Mouse (Mus musculus) CH12.LX (cell line): ENCODE results near the gene Zc3h10. TPM values are rescaled to one million over a fixed set of nuclear protein-coding genes. Genes with fewer than 3 reads are reported as not detected.

Source experiments
- DNase-seq: peaks from one replicate; pipeline ENCODE4 v3.0.0-alpha.2; 2013; ENCODE audit errors: extremely low read depth
- H3K27ac ChIP-seq: 2 replicates; pipeline ENCODE4 v1.5.1; 2012; ENCODE audit warnings: low read depth, mild to moderate bottlenecking, control low read depth, moderate library complexity; ENCODE audit not compliant: insufficient read depth
- H3K27me3 ChIP-seq: replicated peaks from 2 replicates; pipeline ENCODE3; 2012; ENCODE audit warnings: inconsistent platforms
- H3K36me3 ChIP-seq, 2 experiments: replicated peaks in 1 of 2; 2 replicates each; pipeline versions ENCODE3 to v1.6.1; 2012; ENCODE audit warnings: inconsistent platforms in 1 of 2, low read length in 1 of 2, mild to moderate bottlenecking in 1 of 2, mixed read lengths in 1 of 2, moderate library complexity in 1 of 2; ENCODE audit not compliant: control insufficient read depth in 1 of 2, insufficient read depth in 1 of 2
- H3K4me1 ChIP-seq, 2 experiments: 2 replicates each; pipeline ENCODE4 v1.6.1; 2012; ENCODE audit warnings: inconsistent platforms in 1 of 2, moderate library complexity in 1 of 2; ENCODE audit not compliant: insufficient read depth in 2 of 2, control insufficient read depth in 1 of 2
- H3K4me2 ChIP-seq: 2 replicates; pipeline ENCODE4 v1.6.1; 2012; ENCODE audit warnings: low read depth, mild to moderate bottlenecking, control low read depth; ENCODE audit not compliant: poor library complexity, insufficient read depth, severe bottlenecking
- H3K4me3 ChIP-seq, 3 experiments: fragments of 150-350 bp in 1 of 3; sonication (generic) in 1 of 3; replicated peaks in 1 of 3; 2 replicates each; pipeline versions ENCODE3 to v1.5.1; 2011 to 2012; ENCODE audit warnings: low read depth in 2 of 3, low read length in 2 of 3, mild to moderate bottlenecking in 2 of 3, moderate library complexity in 2 of 3, control low read depth in 1 of 3, improper control_type of control experiment in 1 of 3, inconsistent platforms in 1 of 3, mixed read lengths in 1 of 3; ENCODE audit not compliant: poor library complexity in 1 of 3
- H3K79me2 ChIP-seq: replicated peaks from 2 replicates; pipeline ENCODE4 v1.6.1; 2012; ENCODE audit warnings: mild to moderate bottlenecking, moderate library complexity; ENCODE audit not compliant: control insufficient read depth, poor library complexity, insufficient read depth, severe bottlenecking; ENCODE audit errors: extremely low read depth
- H3K9ac ChIP-seq: 2 replicates; pipeline ENCODE4 v1.6.1; 2012; ENCODE audit warnings: low read depth, mild to moderate bottlenecking, control low read depth, moderate library complexity; ENCODE audit not compliant: insufficient read depth
- H3K9me3 ChIP-seq: replicated peaks from 2 replicates; pipeline ENCODE3; 2012; ENCODE audit warnings: low read length, inconsistent platforms, mixed read lengths
- CHD1 ChIP-seq: IDR thresholded peaks from 2 replicates; pipeline ENCODE4 v1.6.1; 2012; ENCODE audit warnings: low read depth, low read length, improper control_type of control experiment, inconsistent platforms
- CHD2 ChIP-seq: IDR thresholded peaks from 2 replicates; pipeline ENCODE4 v1.6.1; 2011; ENCODE audit warnings: low read length, improper control_type of control experiment
- E2F4 ChIP-seq: IDR thresholded peaks from 2 replicates; pipeline ENCODE4 v1.6.1; 2011; ENCODE audit warnings: low read depth, low read length, improper control_type of control experiment; ENCODE audit not compliant: insufficient replicate concordance
- JUND ChIP-seq: conservative IDR thresholded peaks from 2 replicates; pipeline ENCODE4 v1.6.1; 2011; ENCODE audit warnings: low read depth, low read length, improper control_type of control experiment
- KAT2A ChIP-seq: IDR thresholded peaks from 2 replicates; pipeline ENCODE4 v1.6.1; 2012; ENCODE audit warnings: low read length, improper control_type of control experiment, inconsistent platforms; ENCODE audit not compliant: insufficient replicate concordance
- MAFK ChIP-seq: IDR thresholded peaks from 2 replicates; pipeline ENCODE4 v1.6.1; 2011; ENCODE audit warnings: low read length, improper control_type of control experiment; ENCODE audit not compliant: insufficient replicate concordance
- MAX ChIP-seq: IDR thresholded peaks from 2 replicates; pipeline ENCODE4 v1.6.1; 2011; ENCODE audit warnings: low read length, improper control_type of control experiment
- MEF2A ChIP-seq: IDR thresholded peaks from 2 replicates; pipeline ENCODE4 v1.6.1; 2014; ENCODE audit warnings: low read depth, mild to moderate bottlenecking, inconsistent platforms, low read length, improper control_type of control experiment, borderline replicate concordance
- MYC ChIP-seq: IDR thresholded peaks from 2 replicates; pipeline ENCODE4 v1.6.1; 2011; ENCODE audit warnings: low read depth, mild to moderate bottlenecking, improper control_type of control experiment, low read length
- NELFE ChIP-seq: IDR thresholded peaks from 2 replicates; pipeline ENCODE4 v1.6.1; 2011; ENCODE audit warnings: low read depth, low read length, improper control_type of control experiment
- PAX5 ChIP-seq: IDR thresholded peaks from 2 replicates; pipeline ENCODE4 v1.6.1; 2012; ENCODE audit warnings: low read length, inconsistent platforms, mixed read lengths
- POLR2A ChIP-seq: IDR thresholded peaks from 2 replicates; pipeline ENCODE4 v1.6.1; 2011; ENCODE audit warnings: low read depth, mild to moderate bottlenecking, improper control_type of control experiment, low read length
- RCOR1 ChIP-seq: conservative IDR thresholded peaks from 2 replicates; pipeline ENCODE4 v1.6.1; 2012; ENCODE audit warnings: low read depth, mild to moderate bottlenecking, inconsistent platforms, low read length, improper control_type of control experiment
- SIN3A ChIP-seq: IDR thresholded peaks from 2 replicates; pipeline ENCODE4 v1.6.1; 2012; ENCODE audit warnings: low read length, improper control_type of control experiment, inconsistent platforms
- TCF12 ChIP-seq: IDR thresholded peaks from 2 replicates; pipeline ENCODE4 v1.6.1; 2014; ENCODE audit warnings: low read depth, mild to moderate bottlenecking, inconsistent platforms, low read length, improper control_type of control experiment
- ZNF384 ChIP-seq: IDR thresholded peaks from 2 replicates; pipeline ENCODE4 v1.6.1; 2012; ENCODE audit warnings: low read depth, low read length, improper control_type of control experiment, inconsistent platforms
- dilution Hi-C: fragments of 300-500 bp; cut with MboI; formaldehyde crosslinking; loops from 2 replicates; pipeline ENCODE4 v1.14.3; 2020; ENCODE audit warnings: low sequenced_read_pairs; ENCODE audit not compliant: extremely low pct_unique_long_range_greater_than_20kb, extremely low pct_ligation_motif_present
- in situ Hi-C: fragments of 300-500 bp; cut with MboI; formaldehyde crosslinking; loops from 3 replicates; pipeline ENCODE4 v1.14.3; 2019; ENCODE audit warnings: low sequenced_read_pairs, low pct_ligation_motif_present, low pct_unique_long_range_greater_than_20kb, mixed read lengths
- polyA plus RNA-seq: library from polyadenylated mRNA; unstranded; fragments of >175 nt; gene quantifications from 2 replicates; pipeline ENCODE4 v1.2.1, GENCODE M21; 2012; ENCODE audit warnings: low read depth; ENCODE audit not compliant: insufficient read length
- total RNA-seq, 2 experiments: library from RNA; depleted of rRNA; stranded (reverse); fragments of 300-350 nt in 1 of 2; fragments of >200 nt in 1 of 2; gene quantifications; 2 replicates each; pipeline ENCODE4 v1.2.3; 2012 to 2014

The Zc3h10 gene
- total and polyA plus RNA-seq, 3 experiments, result 14.4 to 19.9 (median 16.2) TPM

DNA sequence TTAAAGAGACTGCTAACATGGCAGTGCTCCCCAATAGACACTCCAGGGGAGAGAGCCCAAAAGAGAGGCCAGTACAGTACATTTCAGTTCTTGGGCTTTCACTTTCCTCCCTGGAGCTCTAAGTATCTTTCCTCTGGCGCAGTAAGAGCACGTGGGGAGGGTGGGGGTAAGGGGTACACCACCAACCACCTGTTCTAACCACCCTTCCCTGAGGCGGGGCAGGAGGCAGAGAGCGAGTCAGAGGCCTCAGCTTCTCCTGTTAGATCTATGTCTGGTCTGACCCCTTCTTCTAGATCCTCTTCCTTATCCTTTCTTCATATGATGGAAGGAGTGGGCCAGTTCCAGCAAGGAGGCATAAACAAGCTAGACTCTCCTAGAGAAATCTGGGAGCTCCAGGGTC is 39.5 kb upstream of the Zc3h10 start:
- Histone ChIP-seq H3K4me2 (peak overlapping the region; percentile 21; the same call in 1 of the 2 replicates), H3K4me1 (peaks cover 0 to 26% of the 10 kb centered on the region in 2 experiments; a peak in 2 of 4 replicates), H3K79me2 (no peaks in the 10 kb centered on the region), H3K9me3 (no peaks in the 10 kb centered on the region), H3K36me3 (no peaks in the 10 kb centered on the region), H3K4me3 (no peak overlapping the region), H3K9ac (no peak overlapping the region), H3K27me3 (peaks cover 69% of the 10 kb centered on the region), H3K27ac (no peak overlapping the region)
- DNase-seq, result no peak
- dilution Hi-C loops, result no loop called here
- in situ Hi-C loops, result no loop called here
- TF ChIP-seq JUND (no peak), KAT2A (no peak), CHD2 (no peak), CHD1 (no peak)

DNA sequence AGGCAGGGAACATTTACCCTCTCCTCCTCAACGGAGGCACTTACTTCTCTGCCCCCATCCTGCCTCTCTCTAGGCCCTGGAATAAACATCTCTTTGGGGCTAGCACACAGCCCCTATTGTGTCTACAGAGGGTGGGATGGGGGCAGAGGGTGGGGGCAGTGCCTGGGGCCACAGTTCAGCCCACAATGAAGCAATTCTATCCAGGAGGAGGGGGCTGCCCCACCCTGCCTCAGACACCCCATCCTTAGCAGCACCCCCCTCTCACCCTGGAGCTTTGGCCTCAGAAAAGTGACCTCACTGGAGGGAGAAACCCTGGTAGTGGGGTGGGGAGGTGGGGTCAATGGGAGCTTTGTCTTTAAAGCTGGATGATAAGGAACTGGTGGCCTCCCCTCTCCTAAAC is 39.0 kb upstream of the Zc3h10 start:
- H3K79me2 ChIP-seq, result no peaks in the 10 kb centered on the region
- H3K4me1 ChIP-seq, result peaks cover 0 to 26% of the 10 kb centered on the region in 2 experiments; a peak in 2 of 4 replicates
- TF ChIP-seq MEF2A, result no peak
- TF ChIP-seq SIN3A, result no peak
- no peak for TF ChIP-seq TCF12
- TF ChIP-seq MAX, result no peak
- TF ChIP-seq PAX5, result no peak
- no peak for TF ChIP-seq MYC
- no peak for TF ChIP-seq NELFE
- TF ChIP-seq RCOR1, result no peak
- in situ Hi-C loops, result no loop called here
- H3K9me3 ChIP-seq, result no peaks in the 10 kb centered on the region
- no peaks in the 10 kb centered on the region for H3K36me3 ChIP-seq
- no peak overlapping the region for H3K4me2 ChIP-seq
- DNase-seq, result no peak
- dilution Hi-C loops, result no loop called here
- H3K4me3 ChIP-seq, result no peak overlapping the region
- H3K27ac ChIP-seq, result no peak overlapping the region
- no peak overlapping the region for H3K9ac ChIP-seq
- H3K27me3 ChIP-seq, result peaks cover 70% of the 10 kb centered on the region

DNA sequence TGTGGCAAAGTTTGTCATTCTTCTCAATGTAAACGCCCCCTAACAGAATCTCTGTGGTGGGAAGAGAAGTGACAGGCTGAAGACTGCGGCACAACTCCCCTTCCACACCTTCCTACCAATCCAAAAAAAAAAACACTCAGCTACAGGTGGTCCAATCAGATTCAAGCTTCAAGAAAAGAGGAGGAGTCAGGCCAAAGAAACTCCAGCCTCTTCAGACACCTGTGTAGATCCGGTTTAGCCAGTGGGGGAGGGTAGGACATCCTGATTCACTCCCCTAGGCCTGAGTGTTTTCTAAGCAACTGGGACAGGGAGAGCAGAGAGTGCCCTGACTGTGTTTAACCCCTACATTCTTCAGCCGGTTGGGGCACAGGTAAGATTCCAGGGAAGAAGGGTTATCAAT is 36.8 kb upstream of the Zc3h10 start:
- TF ChIP-seq ZNF384, result peak; percentile 60
- no peak for TF ChIP-seq PAX5
- TF ChIP-seq E2F4, result no peak
- no peak for TF ChIP-seq KAT2A
- no peak for TF ChIP-seq MAFK
- TF ChIP-seq POLR2A, result no peak
- no peak for TF ChIP-seq MEF2A
- no peaks in the 10 kb centered on the region for H3K9me3 ChIP-seq

More for the DNA sequence above, 36.8 kb upstream of the Zc3h10 start:
- dilution Hi-C loops, result no loop called here
- Histone ChIP-seq H3K4me1 (peaks cover 0 to 25% of the 10 kb centered on the region in 2 experiments; a peak in 2 of 4 replicates), H3K36me3 (no peaks in the 10 kb centered on the region), H3K4me2 (no peak overlapping the region), H3K9ac (no peak overlapping the region), H3K79me2 (no peaks in the 10 kb centered on the region), H3K27me3 (peaks cover 68% of the 10 kb centered on the region), H3K27ac (no peak overlapping the region), H3K4me3 (no peak overlapping the region)
- in situ Hi-C loops, result no loop called here
- DNase-seq, result no peak
